ENCODE assay signal across 7 mouse cellular contexts in genomic region chr13:50417389-50418183, GRCm38 (mm10). TPM values are rescaled to one million over a fixed set of nuclear protein-coding genes. Genes with fewer than 3 reads are reported as not detected.
DNase-seq lines count a peak whose midpoint lies in the region; ATAC-seq lines count a peak whose summit lies in the region.

Fbxw17 (plus strand) TSS chr13:50417864.

- H3K4me2 ChIP-seq in midbrain, embryonic 13.5 days (replicated peaks), result peak within 1 kb of the TSS; percentile 70

- peak within 1 kb of the TSS; percentile 91 for H3K9ac ChIP-seq in midbrain, embryonic 13.5 days (replicated peaks)

- H3K27ac ChIP-seq in limb, embryonic 10.5 days, result peak within 1 kb of the TSS; percentile 90
- peak within 1 kb of the TSS; percentile 42 for H3K27ac ChIP-seq in midbrain, embryonic 13.5 days

- peaks cover 13% of the 10 kb centered on the region for H3K4me1 ChIP-seq in limb, embryonic 10.5 days
- H3K4me1 ChIP-seq in midbrain, embryonic 13.5 days (replicated peaks), result peaks cover 12% of the 10 kb centered on the region

- peak; percentile 98 for ATAC-seq in granulocyte monocyte progenitor cell, adult 5-6 weeks (replicated peaks; ENCODE audit: poor library complexity, severe bottlenecking)
- peak; percentile 98 for ATAC-seq in midbrain, embryonic 13.5 days

- no peaks in the 10 kb centered on the region for H3K9me3 ChIP-seq in limb, embryonic 10.5 days (replicated peaks)
- no peaks in the 10 kb centered on the region for H3K9me3 ChIP-seq in midbrain, embryonic 13.5 days

- peak; percentile 60 for DNase-seq in adrenal gland, adult 8-10 months
- peak; percentile 51 for DNase-seq in embryo, embryonic 11.5 days (ENCODE audit: low read depth, low spot score)
- peak; percentile 72 for DNase-seq in kidney, adult 11 months
- peak; percentile 83 for DNase-seq in limb, embryonic 10.5 days (ENCODE audit: low spot score)
- peak; percentile 14 for DNase-seq in spleen, adult 12 weeks (ENCODE audit: low spot score)

- H3K36me3 ChIP-seq in limb, embryonic 10.5 days, result peaks cover 24% of the 10 kb centered on the region
- H3K36me3 ChIP-seq in midbrain, embryonic 13.5 days, result peaks cover 20% of the 10 kb centered on the region

- 13% methylated on average over 35 of the region's 35 CpGs for WGBS in limb, embryonic 10.5 days
- 11% methylated on average over 35 of the region's 35 CpGs for whole genome bisulfite sequencing in midbrain, embryonic 13.5 days

- H3K4me3 ChIP-seq in limb, embryonic 10.5 days, result peak within 1 kb of the TSS; percentile 77
- peak within 1 kb of the TSS; percentile 80 for H3K4me3 ChIP-seq in midbrain, embryonic 13.5 days (replicated peaks)

- no peaks in the 10 kb centered on the region for H3K27me3 ChIP-seq in limb, embryonic 10.5 days (ENCODE audit: low read depth, poor library complexity, severe bottlenecking)
- no peaks in the 10 kb centered on the region for H3K27me3 ChIP-seq in midbrain, embryonic 13.5 days

RNA-seq across cellular contexts. Expression of gene Fbxw17, which starts in this region (rescaled TPM):
- total RNA-seq in adrenal gland, adult 8-10 months (2022), result 10 to 100 TPM; 18.6 to 28.1 (median 21.6) TPM
- total RNA-seq in granulocyte monocyte progenitor cell, adult 5-6 weeks (2014; fragmentation: Nextera tagmentation), result 15.8 and 19.5 TPM in 2 replicates
- 12.1 and 16.2 TPM in 2 replicates for total RNA-seq in granulocyte monocyte progenitor cell, adult 5-6 weeks (2017)
- 26.1 and 33.7 TPM in 2 replicates for polyA plus RNA-seq in limb, embryonic 10.5 days (2016; fragmentation: Nextera tagmentation; extraction: Ambion mirVana)
- polyA plus RNA-seq in midbrain, embryonic 13.5 days (2015; fragmentation: Nextera tagmentation; extraction: Ambion mirVana), result 33.2 and 38.0 TPM in 2 replicates

Comparison
In these comparisons a context has a peak if more than half of its experiments do, and no peak if none do; other contexts are left out.
1. Peak in every context shown above with its lines: DNase-seq, ATAC-seq, H3K4me3 ChIP-seq and H3K27ac ChIP-seq.
2. DNase-seq: peak in every context shown above with its lines; median percentile 83 in limb, embryonic 10.5 days; 72 in kidney, adult 11 months; 60 in adrenal gland, adult 8-10 months; 51 in embryo, embryonic 11.5 days; 14 in spleen, adult 12 weeks.